Mouse (Mus musculus): ENCODE data around the gene Opcml.

GRCm38 (mm10) chr9:28211877-28212276 is 421.3 kb downstream of the Opcml start:
- TF ChIP-seq CTCF (conservative IDR thresholded peaks at IDR 0.05; ENCODE audit: low read length) = no peak
- no peak for TF ChIP-seq NANOG (IDR thresholded peaks at IDR 0.05; ENCODE audit: borderline replicate concordance, low read length)
